Mouse (Mus musculus) G1E (cell line): ENCODE results near the gene Tagap1.
"Not testable (repeated sequence)": the region's sequence is repeated elsewhere in the genome, so short reads cannot be mapped to it uniquely, and the experiment has no call there.

Experiments used
- CTCF ChIP-seq: IDR thresholded peaks from 2 replicates; pipeline ENCODE4 v1.5.1; 2012; ENCODE audit warnings: low read depth, low read length, inconsistent platforms, mixed read lengths
- GATA1 ChIP-seq: IDR thresholded peaks from 2 replicates; pipeline ENCODE4 v1.6.1; 2012; ENCODE audit warnings: borderline replicate concordance, low read length, inconsistent platforms, mixed read lengths
- TAL1 ChIP-seq: conservative IDR thresholded peaks from 2 replicates; pipeline ENCODE4 v1.6.1; 2012; ENCODE audit warnings: low read depth, low read length, inconsistent platforms, mixed read lengths

DNA sequence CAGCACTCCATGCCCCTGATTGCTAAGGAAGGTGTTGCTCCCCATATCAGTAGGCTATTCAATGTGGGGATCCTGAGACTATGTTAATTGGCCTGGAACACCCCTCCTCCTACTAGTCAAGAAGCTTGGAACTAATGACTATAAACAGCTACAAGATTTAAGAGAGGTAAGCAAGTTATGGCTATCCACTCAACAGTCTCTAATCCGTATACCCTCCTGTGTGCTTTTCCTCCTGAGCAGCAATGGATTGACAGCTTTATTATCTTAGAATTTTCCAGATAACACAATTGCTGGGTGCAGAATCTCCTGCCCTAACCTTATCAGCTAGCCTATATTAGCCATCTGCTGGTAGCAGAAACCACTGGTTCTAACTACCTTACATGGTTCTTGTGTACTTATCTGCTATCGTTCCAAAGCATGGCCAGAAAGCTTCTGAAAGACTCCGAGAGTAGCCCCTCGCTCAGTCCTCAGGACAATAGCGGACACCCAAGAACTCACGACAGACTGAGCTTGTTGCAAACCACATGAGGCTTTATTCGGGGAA, 40.5 kb downstream of the Tagap1 start:
- TF ChIP-seq GATA1, CTCF, TAL1: not testable (repeated sequence)
